Mouse (Mus musculus) C3H10T1/2 (cell line): ENCODE results near the gene Paqr7. TPM values are rescaled to one million over a fixed set of nuclear protein-coding genes. Genes with fewer than 3 reads are reported as not detected.

Experiments used
- polyA plus RNA-seq, 2 experiments: library from polyadenylated mRNA; unstranded; fragments of >200 nt; fragmentation: generic; extraction: Trizol; gene quantifications; one replicate each; pipeline ENCODE4 v1.2.1; 2012; ENCODE audit warnings: missing spikeins in 2 of 2

The Paqr7 gene
- under 1 TPM; 0.05 to 0.46 TPM for polyA plus RNA-seq

DNA sequence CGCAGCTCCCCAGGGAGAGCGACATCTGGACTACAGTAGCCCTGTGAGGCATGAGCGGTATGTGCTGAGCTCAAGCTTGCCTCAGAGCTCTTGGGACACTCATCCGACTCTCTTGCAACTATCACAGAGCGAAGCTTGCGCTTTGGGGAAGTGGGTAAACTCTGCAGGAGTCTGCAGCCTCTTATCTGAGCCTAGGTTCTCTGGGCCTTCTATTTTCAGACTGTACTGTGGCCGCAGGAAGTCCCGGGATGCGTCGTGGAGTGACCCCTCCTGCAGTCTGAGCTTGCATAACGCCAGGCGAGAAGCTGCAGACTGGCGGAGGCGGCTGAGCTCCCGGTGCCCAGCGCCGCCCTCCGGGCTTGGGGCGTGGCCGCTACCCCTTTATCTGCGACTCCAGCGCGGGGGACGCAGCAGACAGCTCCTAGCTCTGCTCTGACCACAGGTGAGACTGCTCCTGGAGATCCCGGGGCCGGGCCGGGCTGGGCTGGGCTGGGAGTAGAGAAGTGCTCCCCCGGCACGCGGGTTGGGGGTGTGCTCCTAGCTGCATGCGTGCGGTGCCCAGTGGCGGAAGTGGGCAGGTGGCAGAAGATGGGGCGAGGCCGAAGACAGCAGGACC lies at the start of gene Paqr7:
Paqr7 (plus strand) TSS at position 103 of the 616 bp plus-strand sequence.

GRCm38 (mm10) chr4:134468215-134468575 lies 28.3 kb upstream of the Paqr7 start, which contains the start of gene Stmn1:
Gene Stmn1 (plus strand): TSS chr4:134468320.

DNA sequence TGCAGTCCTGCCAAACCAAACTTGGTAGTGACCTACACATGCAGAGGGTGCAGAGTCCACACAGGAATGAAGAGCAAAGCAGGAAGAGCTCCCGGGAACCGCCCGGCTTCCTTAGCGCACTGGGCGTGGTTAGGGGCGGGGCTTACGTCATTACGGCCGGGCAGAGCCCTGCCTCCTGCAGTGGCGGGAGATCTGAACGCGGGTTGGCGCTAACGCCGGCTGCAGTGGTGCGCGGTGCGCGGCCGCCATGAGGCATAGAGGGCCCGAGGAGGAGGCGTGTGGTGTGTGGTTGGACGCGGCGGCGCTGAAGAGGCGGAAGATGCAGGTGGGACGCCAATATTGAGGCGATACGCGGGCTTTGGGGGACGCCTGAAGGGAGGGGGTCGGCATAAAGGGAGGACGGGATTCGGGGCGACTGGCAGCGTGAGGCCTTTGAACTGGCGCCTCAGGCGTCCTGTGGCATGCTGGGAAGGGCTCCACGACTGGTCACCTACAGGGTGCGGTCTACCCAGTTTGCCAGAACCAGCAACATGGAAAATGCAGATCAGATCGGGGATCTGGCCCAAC lies 14.4 kb downstream of the Paqr7 start, which contains the start of gene Aunip:
Aunip (plus strand) TSS at position 155 of the 567 bp plus-strand sequence.

GRCm38 (mm10) chr4:134534932-134535786 lies 38.7 kb downstream of the Paqr7 start, which contains the start of gene Mtfr1l:
Gene Mtfr1l (minus strand): TSS chr4:134535387.

GRCm38 (mm10) chr4:134551494-134552316 lies 55.2 kb downstream of the Paqr7 start, which contains the start of gene Selenon:
Gene Selenon (minus strand): TSS chr4:134552166.

Other genes with a start within 250 kb of the Paqr7 start
- gene Gm30191, start 249.8 kb upstream of the Paqr7 start, polyA plus RNA-seq, result not detected
- gene Grrp1, start 242.6 kb upstream of the Paqr7 start, polyA plus RNA-seq, result under 1 TPM in 1 of 2 experiments, not detected in 1; 0.11 TPM
- gene Pdik1l, start 208.8 kb upstream of the Paqr7 start, polyA plus RNA-seq, result 1 to 10 TPM in 1 of 2 experiments, under 1 TPM in 1; 0.23 to 1.9 TPM
- under 1 TPM in 1 of 2 experiments, not detected in 1; 0.02 TPM for gene Trim63, start 181.6 kb upstream of the Paqr7 start, polyA plus RNA-seq
- not detected for gene Slc30a2, start 153.5 kb upstream of the Paqr7 start, polyA plus RNA-seq
- under 1 TPM; 0.04 to 0.12 TPM for gene Extl1, start 112.8 kb upstream of the Paqr7 start, polyA plus RNA-seq
- 10 to 100 TPM in 1 of 2 experiments, 1 to 10 TPM in 1; 2.8 to 18.0 TPM for gene Pafah2, start 100.4 kb upstream of the Paqr7 start, polyA plus RNA-seq
- gene Stmn1, start 28.4 kb upstream of the Paqr7 start, polyA plus RNA-seq, result 100 to 1,000 TPM; 356 to 718 TPM
- gene Aunip, start 14.3 kb downstream of the Paqr7 start, polyA plus RNA-seq, result 1 to 10 TPM; 3.3 to 4.3 TPM
- 10 to 100 TPM; 32.0 to 56.6 TPM for gene Mtfr1l, start 38.7 kb downstream of the Paqr7 start, polyA plus RNA-seq
- 10 to 100 TPM; 36.5 to 83.6 TPM for gene Selenon, start 55.5 kb downstream of the Paqr7 start, polyA plus RNA-seq
- 10 to 100 TPM in 1 of 2 experiments, under 1 TPM in 1; 0.80 to 20.9 TPM for gene Man1c1, start 207.6 kb downstream of the Paqr7 start, polyA plus RNA-seq